Mouse (Mus musculus) thymus, postnatal 0 days (tissue): ENCODE measurements at regions not wholly inside any gene's neighbourhood (a gene's known extent, or its start where the extent isn't known, plus 50 kb on each side); places are given as distances from the start of the nearest gene placed in this dataset.

Experiments
- DNase-seq: peaks from one replicate; pipeline ENCODE4 v3.0.0-alpha.2; 2015; ENCODE audit warnings: low spot score

- DNase-seq = no peak
Measured at GRCm38 (mm10) chr2:178805283-178805682, 375.0 kb downstream of the Cdh26 start.

- DNase-seq = no peak
Measured at GRCm38 (mm10) chr2:178821552-178821951, 391.2 kb downstream of the Cdh26 start.

- DNase-seq = no peak
Measured at GRCm38 (mm10) chr2:178830313-178830712, 400.0 kb downstream of the Cdh26 start.

GRCm38 (mm10) chr2:178834986-178835385 lies 404.7 kb downstream of the Cdh26 start:
- DNase-seq = no peak

GRCm38 (mm10) chr2:178838571-178838970 lies 408.2 kb downstream of the Cdh26 start:
- DNase-seq = no peak

- no peak for DNase-seq
Measured at GRCm38 (mm10) chr2:178840975-178841374, 410.6 kb downstream of the Cdh26 start.

- no peak for DNase-seq
Measured at GRCm38 (mm10) chr2:178842595-178842994, 412.3 kb downstream of the Cdh26 start.

- no peak for DNase-seq
Measured at GRCm38 (mm10) chr2:178843458-178843857, 413.1 kb downstream of the Cdh26 start.

- DNase-seq = no peak
Measured at GRCm38 (mm10) chr2:178844561-178844960, 414.2 kb downstream of the Cdh26 start.

- DNase-seq = no peak
Measured at GRCm38 (mm10) chr2:178850320-178850719, 420.0 kb downstream of the Cdh26 start.

GRCm38 (mm10) chr2:178850769-178851168 lies 420.4 kb downstream of the Cdh26 start:
- no peak for DNase-seq

GRCm38 (mm10) chr2:178854012-178854411 lies 423.7 kb downstream of the Cdh26 start:
- no peak for DNase-seq

GRCm38 (mm10) chr2:178854760-178855159 lies 424.4 kb downstream of the Cdh26 start:
- no peak for DNase-seq

- DNase-seq = no peak
Measured at GRCm38 (mm10) chr2:178862620-178863019, 432.3 kb downstream of the Cdh26 start.

- no peak for DNase-seq
Measured at GRCm38 (mm10) chr2:178867086-178867485, 436.8 kb downstream of the Cdh26 start.

- no peak for DNase-seq
Measured at GRCm38 (mm10) chr2:178869160-178869559, 438.8 kb downstream of the Cdh26 start.

GRCm38 (mm10) chr2:178878436-178878835 lies 448.1 kb downstream of the Cdh26 start:
- no peak for DNase-seq

- no peak for DNase-seq
Measured at GRCm38 (mm10) chr2:178885686-178886085, 455.4 kb downstream of the Cdh26 start.

GRCm38 (mm10) chr2:178888704-178889103 lies 458.4 kb downstream of the Cdh26 start:
- DNase-seq = no peak

GRCm38 (mm10) chr2:178902397-178902796 lies 472.1 kb downstream of the Cdh26 start:
- DNase-seq = no peak

GRCm38 (mm10) chr2:178909325-178909724 lies 479.0 kb downstream of the Cdh26 start:
- DNase-seq = no peak

- DNase-seq = no peak
Measured at GRCm38 (mm10) chr2:178911646-178912045, 481.3 kb downstream of the Cdh26 start.

GRCm38 (mm10) chr2:178916316-178917033 lies 486.1 kb downstream of the Cdh26 start:
- no peak for DNase-seq
